Mouse (Mus musculus): ENCODE measurements around the gene Rab23. TPM values are rescaled to one million over a fixed set of nuclear protein-coding genes. Genes with fewer than 3 reads are reported as not detected.
"Not testable (repeated sequence)": the region's sequence is repeated elsewhere in the genome, so short reads cannot be mapped to it uniquely, and the experiment has no call there.

Rab23 gene
- polyA plus RNA-seq, 1 experiment from 2014 or later, result 13.5 TPM

- ATAC-seq (ENCODE audit: insufficient number of reproducible peaks, insufficient read depth, low FRiP score, low read depth), result no peak
- WGBS, result 97% methylated on average over 11 of the region's 11 CpGs
- peaks cover 31% of the 10 kb centered on the region for H3K36me3 ChIP-seq (ENCODE audit: control insufficient read depth, insufficient read depth, low read length)
Observed at GRCm38 (mm10) chr1:33749109-33749508, 29.4 kb downstream of the Rab23 start.

GRCm38 (mm10) chr1:33749709-33750108 lies 30.0 kb downstream of the Rab23 start:
- not testable (repeated sequence) for H3K4me3 ChIP-seq (ENCODE audit: control insufficient read depth in 1 of 2, insufficient read depth in 1 of 2, low read depth in 1 of 2, low read length in 2 of 2); ATAC-seq (ENCODE audit: insufficient number of reproducible peaks, insufficient read depth, low FRiP score, low read depth); H3K27ac ChIP-seq (replicated peaks in 1 of 2; ENCODE audit: control insufficient read depth in 1 of 2, insufficient read depth in 1 of 2, low read depth in 2 of 2, low read length in 2 of 2); H3K9me3 ChIP-seq (ENCODE audit: control insufficient read depth, low read length); H3K27me3 ChIP-seq (ENCODE audit: control insufficient read depth, insufficient read depth, low read length); H3K4me2 ChIP-seq (ENCODE audit: low read length); H3K9ac ChIP-seq (ENCODE audit: low read length)
- Histone ChIP-seq H3K4me1 (ENCODE audit: control insufficient read depth in 2 of 2, insufficient read depth in 2 of 2, low read length in 2 of 2) (peaks cover 0 to 10% of the 10 kb centered on the region in 2 experiments; a peak in 3 of 4 replicates), H3K36me3 (ENCODE audit: control insufficient read depth, insufficient read depth, low read length) (peaks cover 31% of the 10 kb centered on the region)
- 86% methylated on average over 3 of the region's 4 CpGs for WGBS

More at GRCm38 (mm10) chr1:33749109-33749508, 29.4 kb downstream of the Rab23 start:
- Histone ChIP-seq H3K9me3 (ENCODE audit: control insufficient read depth, low read length) (no peaks in the 10 kb centered on the region), H3K27me3 (ENCODE audit: control insufficient read depth, insufficient read depth, low read length) (no peaks in the 10 kb centered on the region), H3K27ac (replicated peaks in 1 of 2; ENCODE audit: control insufficient read depth in 1 of 2, insufficient read depth in 1 of 2, low read depth in 2 of 2, low read length in 2 of 2) (no peak overlapping the region), H3K9ac (ENCODE audit: low read length) (no peak overlapping the region), H3K4me1 (ENCODE audit: control insufficient read depth in 2 of 2, insufficient read depth in 2 of 2, low read length in 2 of 2) (peaks cover 0 to 7% of the 10 kb centered on the region in 2 experiments; a peak in 3 of 4 replicates), H3K4me3 (ENCODE audit: control insufficient read depth in 1 of 2, insufficient read depth in 1 of 2, low read depth in 1 of 2, low read length in 2 of 2) (no peak overlapping the region), H3K4me2 (ENCODE audit: low read length) (no peak overlapping the region)

GRCm38 (mm10) chr1:33751283-33751682 lies 31.6 kb downstream of the Rab23 start:
- H3K4me1 ChIP-seq (ENCODE audit: control insufficient read depth in 2 of 2, insufficient read depth in 2 of 2, low read length in 2 of 2), result peaks cover 5 to 25% of the 10 kb centered on the region in 2 experiments; a peak in 3 of 4 replicates
- H3K27me3 ChIP-seq (ENCODE audit: control insufficient read depth, insufficient read depth, low read length), result no peaks in the 10 kb centered on the region
- H3K4me3 ChIP-seq (ENCODE audit: control insufficient read depth in 1 of 2, insufficient read depth in 1 of 2, low read depth in 1 of 2, low read length in 2 of 2), result no peak overlapping the region
- H3K4me2 ChIP-seq (ENCODE audit: low read length), result no peak overlapping the region
- peak; percentile 55; the same call in 1 of the 2 replicates for ATAC-seq (ENCODE audit: insufficient number of reproducible peaks, insufficient read depth, low FRiP score, low read depth)
- peak overlapping the region in 1 of 2 experiments; percentile 47; a peak in 1 of 4 replicates for H3K27ac ChIP-seq (replicated peaks in 1 of 2; ENCODE audit: control insufficient read depth in 1 of 2, insufficient read depth in 1 of 2, low read depth in 2 of 2, low read length in 2 of 2)
- 56% methylated on average over 10 of the region's 10 CpGs for WGBS
- H3K9ac ChIP-seq (ENCODE audit: low read length), result no peak overlapping the region
- peaks cover 17% of the 10 kb centered on the region for H3K36me3 ChIP-seq (ENCODE audit: control insufficient read depth, insufficient read depth, low read length)
- H3K9me3 ChIP-seq (ENCODE audit: control insufficient read depth, low read length), result no peaks in the 10 kb centered on the region

GRCm38 (mm10) chr1:33754089-33754488 lies 34.4 kb downstream of the Rab23 start:
- H3K4me1 ChIP-seq (ENCODE audit: control insufficient read depth in 2 of 2, insufficient read depth in 2 of 2, low read length in 2 of 2), result peaks cover 7 to 39% of the 10 kb centered on the region in 2 experiments; a peak in 3 of 4 replicates
- no peaks in the 10 kb centered on the region for H3K9me3 ChIP-seq (ENCODE audit: control insufficient read depth, low read length)
- no peak overlapping the region for H3K27ac ChIP-seq (replicated peaks in 1 of 2; ENCODE audit: control insufficient read depth in 1 of 2, insufficient read depth in 1 of 2, low read depth in 2 of 2, low read length in 2 of 2)
- no peaks in the 10 kb centered on the region for H3K27me3 ChIP-seq (ENCODE audit: control insufficient read depth, insufficient read depth, low read length)
- WGBS, result 94% methylated on average over 17 of the region's 17 CpGs
- no peak overlapping the region for H3K4me2 ChIP-seq (ENCODE audit: low read length)
- no peak overlapping the region for H3K4me3 ChIP-seq (ENCODE audit: control insufficient read depth in 1 of 2, insufficient read depth in 1 of 2, low read depth in 1 of 2, low read length in 2 of 2)
- H3K9ac ChIP-seq (ENCODE audit: low read length), result no peak overlapping the region
- H3K36me3 ChIP-seq (ENCODE audit: control insufficient read depth, insufficient read depth, low read length), result no peaks in the 10 kb centered on the region
- no peak for ATAC-seq (ENCODE audit: insufficient number of reproducible peaks, insufficient read depth, low FRiP score, low read depth)

GRCm38 (mm10) chr1:33754965-33755735 lies 35.5 kb downstream of the Rab23 start:
- Histone ChIP-seq H3K27ac (replicated peaks in 1 of 2; ENCODE audit: control insufficient read depth in 1 of 2, insufficient read depth in 1 of 2, low read depth in 2 of 2, low read length in 2 of 2) (no peak overlapping the region), H3K27me3 (ENCODE audit: control insufficient read depth, insufficient read depth, low read length) (no peaks in the 10 kb centered on the region), H3K4me3 (ENCODE audit: control insufficient read depth in 1 of 2, insufficient read depth in 1 of 2, low read depth in 1 of 2, low read length in 2 of 2) (no peak overlapping the region), H3K4me2 (ENCODE audit: low read length) (peak overlapping the region; percentile 70; the same call in 1 of the 2 replicates), H3K9ac (ENCODE audit: low read length) (no peak overlapping the region; the same call in 1 of the 2 replicates), H3K9me3 (ENCODE audit: control insufficient read depth, low read length) (no peaks in the 10 kb centered on the region), H3K4me1 (ENCODE audit: control insufficient read depth in 2 of 2, insufficient read depth in 2 of 2, low read length in 2 of 2) (peaks cover 7 to 39% of the 10 kb centered on the region in 2 experiments; a peak in 3 of 4 replicates), H3K36me3 (ENCODE audit: control insufficient read depth, insufficient read depth, low read length) (peaks cover under 1% of the 10 kb centered on the region; the same call in 1 of the 2 replicates)
- ATAC-seq (ENCODE audit: insufficient number of reproducible peaks, insufficient read depth, low FRiP score, low read depth), result no peak
- 65% methylated on average over 21 of the region's 21 CpGs for WGBS

GRCm38 (mm10) chr1:33755799-33756198 lies 36.1 kb downstream of the Rab23 start:
- Histone ChIP-seq H3K4me1 (ENCODE audit: control insufficient read depth in 2 of 2, insufficient read depth in 2 of 2, low read length in 2 of 2) (peaks cover 7 to 39% of the 10 kb centered on the region in 2 experiments; a peak in 3 of 4 replicates), H3K4me2 (ENCODE audit: low read length) (peak overlapping the region; percentile 70), H3K9me3 (ENCODE audit: control insufficient read depth, low read length) (no peaks in the 10 kb centered on the region), H3K4me3 (ENCODE audit: control insufficient read depth in 1 of 2, insufficient read depth in 1 of 2, low read depth in 1 of 2, low read length in 2 of 2) (peak overlapping the region in 1 of 2 experiments; percentile 71; a peak in 2 of 4 replicates), H3K27ac (replicated peaks in 1 of 2; ENCODE audit: control insufficient read depth in 1 of 2, insufficient read depth in 1 of 2, low read depth in 2 of 2, low read length in 2 of 2) (no peak overlapping the region), H3K27me3 (ENCODE audit: control insufficient read depth, insufficient read depth, low read length) (no peaks in the 10 kb centered on the region), H3K9ac (ENCODE audit: low read length) (peak overlapping the region; percentile 89), H3K36me3 (ENCODE audit: control insufficient read depth, insufficient read depth, low read length) (peaks cover 7% of the 10 kb centered on the region)
- ATAC-seq (ENCODE audit: insufficient number of reproducible peaks, insufficient read depth, low FRiP score, low read depth), result no peak
- WGBS, result 71% methylated on average over 7 of the region's 7 CpGs

GRCm38 (mm10) chr1:33756258-33757032 lies 36.8 kb downstream of the Rab23 start:
- H3K9ac ChIP-seq (ENCODE audit: low read length), result peak overlapping the region; percentile 89
- WGBS, result 22% methylated on average over 18 of the region's 18 CpGs
- H3K4me2 ChIP-seq (ENCODE audit: low read length), result peak overlapping the region; percentile 70
- H3K36me3 ChIP-seq (ENCODE audit: control insufficient read depth, insufficient read depth, low read length), result peaks cover 13% of the 10 kb centered on the region
- H3K27ac ChIP-seq (replicated peaks in 1 of 2; ENCODE audit: control insufficient read depth in 1 of 2, insufficient read depth in 1 of 2, low read depth in 2 of 2, low read length in 2 of 2), result peak overlapping the region; percentile 13 to 20; a peak in 1 of 4 replicates
- no peak for ATAC-seq (ENCODE audit: insufficient number of reproducible peaks, insufficient read depth, low FRiP score, low read depth)
- H3K4me3 ChIP-seq (ENCODE audit: control insufficient read depth in 1 of 2, insufficient read depth in 1 of 2, low read depth in 1 of 2, low read length in 2 of 2), result peak overlapping the region; percentile 71 to 79
- no peaks in the 10 kb centered on the region for H3K27me3 ChIP-seq (ENCODE audit: control insufficient read depth, insufficient read depth, low read length)
- H3K4me1 ChIP-seq (ENCODE audit: control insufficient read depth in 2 of 2, insufficient read depth in 2 of 2, low read length in 2 of 2), result peaks cover 7 to 35% of the 10 kb centered on the region in 2 experiments; a peak in 3 of 4 replicates
- H3K9me3 ChIP-seq (ENCODE audit: control insufficient read depth, low read length), result no peaks in the 10 kb centered on the region
